Mouse (Mus musculus) heart, adult 9 months (tissue): ENCODE measurements around the gene Ezh1.
A peak's percentile ranks its signal among the peaks of the same experiment; 100 is the strongest.
"Not testable (repeated sequence)": the region's sequence is repeated elsewhere in the genome, so short reads cannot be mapped to it uniquely, and the experiment has no call there.

Experiments used
- DNase-seq, 2 experiments: peaks; one replicate each; pipeline ENCODE4 v3.0.0; 2022; ENCODE audit warnings: low spot score in 2 of 2

The Ezh1 gene

DNA sequence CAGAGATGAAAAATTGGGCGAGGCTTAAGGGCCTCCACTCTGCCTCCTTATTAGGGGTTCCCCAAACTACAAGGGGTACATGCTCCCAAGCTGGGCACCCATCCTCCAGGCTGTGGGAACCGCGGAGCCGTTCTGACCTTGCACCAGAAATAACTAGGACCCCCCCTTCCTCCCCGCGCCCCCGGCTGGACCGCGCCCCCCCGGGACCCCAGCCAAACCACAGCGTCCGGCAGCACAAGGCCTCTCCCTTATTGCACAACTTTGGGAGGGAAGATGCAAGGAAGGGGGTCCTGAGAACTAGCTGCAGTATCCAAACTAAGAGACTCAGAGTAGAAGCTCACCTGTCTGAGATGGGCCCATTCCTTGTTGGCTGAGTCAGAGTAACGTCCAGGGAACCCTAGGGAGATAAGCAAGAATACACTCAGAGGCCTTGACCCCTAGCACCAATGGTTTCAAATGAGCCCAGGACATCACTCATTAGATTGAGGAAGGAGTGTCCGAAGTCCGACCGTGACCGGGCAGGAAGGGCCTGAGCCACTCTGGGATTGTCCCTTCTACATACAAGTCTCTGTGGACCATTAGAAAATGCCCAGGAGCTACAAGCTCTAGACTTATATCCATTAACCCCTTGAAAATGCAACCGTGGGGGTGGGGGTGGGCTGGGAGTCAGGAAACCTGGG lies 57.8 kb downstream of the Ezh1 start:
- DNase-seq: peak; percentile 73 to 74

DNA sequence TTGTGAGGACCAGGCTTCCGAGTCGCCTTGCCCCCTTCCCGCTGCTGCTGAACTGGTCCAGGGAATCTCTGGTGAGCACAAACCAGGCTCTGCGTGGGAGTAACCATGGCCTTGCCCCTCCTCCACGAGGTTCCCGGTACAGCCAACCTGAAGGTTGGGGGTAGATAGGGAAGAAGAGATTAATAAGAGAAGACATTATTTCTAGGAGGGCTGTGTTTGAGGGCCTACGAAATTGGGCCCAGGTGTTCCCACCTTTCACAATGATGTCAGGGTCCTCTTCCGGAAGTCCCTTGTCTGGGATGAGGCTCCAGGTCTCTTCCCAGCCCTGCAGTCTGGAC lies 58.3 kb downstream of the Ezh1 start:
- DNase-seq: no peak

DNA sequence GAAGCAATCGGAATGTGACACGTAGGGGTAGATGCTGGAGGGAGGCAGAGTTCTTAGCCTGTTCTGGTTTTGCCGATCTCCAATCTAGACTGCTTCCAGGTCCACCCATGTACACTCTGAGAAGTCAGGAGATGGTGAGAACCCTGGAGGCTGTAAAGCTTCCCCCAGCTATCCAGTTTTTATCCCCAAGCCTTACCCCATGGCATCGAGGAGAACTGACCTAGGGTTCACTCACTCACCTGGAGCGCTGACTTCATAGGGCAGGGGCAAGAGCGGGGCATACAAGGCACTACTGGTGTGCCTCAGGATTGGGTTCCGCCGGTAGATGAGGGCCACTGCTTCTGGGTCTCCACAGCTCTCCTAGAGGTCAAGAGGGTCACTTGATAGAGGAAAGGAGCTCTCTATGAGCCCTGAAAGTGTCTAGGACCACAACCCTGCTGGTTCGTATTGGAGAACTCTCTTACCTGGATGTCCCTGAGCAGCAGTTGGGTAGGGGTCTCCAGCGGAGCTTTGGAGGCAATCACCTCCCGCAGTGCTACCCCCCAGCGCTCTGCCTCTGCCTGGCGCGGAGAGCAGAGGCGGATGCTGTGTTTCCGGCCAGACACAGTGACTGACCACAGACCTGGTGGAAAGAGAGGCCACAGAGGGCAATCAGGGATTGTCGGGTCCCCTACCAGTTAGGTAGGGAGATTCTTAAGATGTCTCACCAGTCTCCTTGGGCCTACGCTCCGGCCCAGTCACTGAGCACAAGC lies 58.9 kb downstream of the Ezh1 start:
- DNase-seq: no peak

DNA sequence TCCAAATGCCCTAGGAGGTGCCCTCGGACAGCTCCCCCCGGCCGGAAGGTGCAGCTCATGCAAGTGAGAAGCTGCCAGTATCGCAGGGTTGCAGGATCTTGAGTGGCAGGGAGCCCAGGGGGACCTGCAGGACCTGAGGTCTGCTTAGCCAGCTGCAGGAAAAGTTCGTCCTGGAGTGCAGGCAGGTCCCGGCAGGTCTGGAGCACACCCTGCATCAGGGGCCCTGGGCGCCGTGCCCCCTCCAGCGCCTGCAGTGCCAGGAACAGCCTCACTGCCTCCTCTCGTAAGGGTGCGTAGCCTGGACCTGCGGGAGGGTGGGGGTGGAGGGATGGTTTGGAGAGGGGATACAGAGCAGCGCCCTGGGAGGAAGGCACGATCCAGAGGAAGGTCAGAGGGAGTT lies 59.9 kb downstream of the Ezh1 start:
- DNase-seq: no peak

DNA sequence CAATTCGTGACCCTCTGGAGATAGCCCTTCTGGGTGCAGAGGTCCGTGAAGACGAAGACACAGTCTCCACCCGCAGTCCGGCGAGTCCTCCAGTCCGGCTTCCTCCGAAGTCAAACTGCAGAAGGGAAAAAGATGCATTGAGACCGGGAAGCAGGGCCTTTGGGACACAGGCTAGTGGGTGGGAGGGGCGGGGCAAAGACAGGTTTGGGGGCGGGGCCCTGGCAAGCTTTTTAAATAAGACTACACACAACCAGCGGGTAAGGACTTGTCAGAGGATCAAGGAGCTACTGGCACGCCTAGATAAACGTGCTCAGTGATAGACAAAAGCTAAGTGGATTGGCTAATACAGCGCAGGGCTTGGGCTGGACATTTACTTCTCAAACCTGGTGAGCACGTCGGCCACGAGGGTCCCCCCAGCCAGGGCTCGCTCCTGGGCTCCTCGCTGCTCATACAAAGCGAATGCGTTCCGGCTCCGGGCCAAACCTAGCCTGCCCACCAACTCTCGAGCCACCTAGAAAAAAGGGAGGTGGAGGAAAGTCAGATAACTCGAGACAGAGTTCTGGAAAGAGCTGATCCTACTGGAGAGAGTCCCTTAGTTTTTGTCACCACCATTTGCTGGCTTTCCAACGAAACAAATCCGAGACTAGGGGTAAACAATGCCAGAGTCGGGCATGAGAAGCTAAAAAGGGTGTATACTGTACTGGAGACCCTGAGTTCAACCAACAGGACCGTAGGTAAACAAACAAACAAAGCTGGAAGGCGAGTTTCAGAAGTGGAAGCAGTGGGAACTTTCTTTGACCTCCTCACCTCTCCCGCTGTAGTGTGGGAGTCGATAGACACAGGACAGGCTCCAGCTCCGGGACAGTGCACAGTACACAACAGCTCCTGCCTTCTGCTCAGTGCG lies 61.3 kb downstream of the Ezh1 start:
- no peak for DNase-seq

DNA sequence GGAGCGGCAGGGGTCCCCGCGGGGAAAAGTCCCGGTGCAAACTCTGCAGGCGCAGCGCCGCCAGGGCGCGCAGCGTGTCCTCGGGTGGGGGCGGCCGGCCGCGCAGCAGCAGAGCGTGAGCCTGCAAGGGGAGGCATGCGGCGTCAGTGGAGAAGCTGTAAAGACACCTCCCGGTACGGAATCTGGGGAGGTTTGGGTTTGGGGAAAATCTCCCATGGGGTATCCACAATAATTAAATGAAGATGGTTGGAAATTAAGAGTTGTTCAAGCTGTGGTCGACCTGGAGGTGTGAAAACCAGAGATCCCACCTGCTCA lies 62.0 kb downstream of the Ezh1 start:
- DNase-seq: no peak

DNA sequence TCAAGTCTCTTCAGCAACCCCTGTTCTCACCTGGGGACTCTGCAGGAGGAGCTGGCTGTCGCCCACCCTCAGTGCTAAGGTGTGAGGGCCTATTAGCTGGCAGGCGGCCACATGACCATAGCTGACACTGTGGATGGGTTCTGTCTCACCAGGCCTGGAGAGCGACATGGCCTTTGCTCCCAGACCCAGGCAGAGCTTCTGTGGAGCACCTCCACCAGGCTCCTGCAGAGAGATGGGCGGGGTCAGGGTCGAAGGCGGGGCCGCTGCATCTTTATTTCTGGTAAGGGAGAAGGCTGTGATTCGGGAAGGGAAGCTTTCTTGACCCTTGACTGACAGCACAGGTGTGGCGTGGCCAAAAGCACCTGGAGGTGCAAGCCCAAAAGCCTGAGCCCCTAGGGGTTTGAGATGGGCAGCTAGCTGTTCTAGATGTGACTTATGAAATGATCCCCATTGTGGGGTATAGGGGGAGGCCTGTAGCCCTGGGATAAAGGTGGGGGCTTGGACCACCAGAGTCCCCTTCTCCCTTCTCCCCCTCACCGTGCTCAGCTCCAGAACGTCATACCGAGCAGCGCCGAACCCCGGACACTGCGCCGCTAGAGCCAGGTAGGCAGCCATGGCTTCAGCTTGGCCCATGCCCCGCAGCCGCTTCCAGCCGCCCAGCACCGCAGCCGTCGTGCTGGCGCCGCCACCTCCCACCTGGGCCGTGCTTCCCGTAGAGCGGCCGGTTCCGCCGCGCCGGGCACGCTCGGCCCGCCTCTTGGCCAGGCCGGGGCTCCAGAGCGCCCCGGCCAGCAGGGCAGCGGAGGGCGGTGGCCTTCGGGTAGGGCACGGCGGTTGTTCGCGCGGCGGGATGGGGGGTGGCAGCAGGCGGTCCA lies 62.5 kb downstream of the Ezh1 start:
- no peak for DNase-seq

DNA sequence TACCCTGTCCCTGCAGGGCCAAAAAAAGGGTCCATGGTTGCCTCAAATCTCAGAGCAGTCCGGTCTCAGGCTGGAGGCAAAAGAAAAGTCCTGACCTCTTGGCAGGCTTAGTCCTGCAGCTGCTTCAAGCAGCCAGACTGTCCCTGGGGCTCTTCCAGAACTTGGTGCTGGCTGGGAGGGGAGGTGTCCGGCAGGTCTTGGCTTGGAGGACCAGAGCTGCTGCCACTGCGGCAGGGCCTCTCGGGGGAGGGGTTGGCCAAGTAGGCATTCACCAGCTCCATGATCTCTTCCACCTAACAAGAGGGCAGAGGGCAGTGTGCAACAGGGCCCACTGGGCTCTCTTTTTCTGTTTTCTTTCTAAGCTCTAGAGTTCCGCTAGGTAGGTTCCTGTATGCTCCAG lies 63.5 kb downstream of the Ezh1 start:
- peak; percentile 87 for DNase-seq

DNA sequence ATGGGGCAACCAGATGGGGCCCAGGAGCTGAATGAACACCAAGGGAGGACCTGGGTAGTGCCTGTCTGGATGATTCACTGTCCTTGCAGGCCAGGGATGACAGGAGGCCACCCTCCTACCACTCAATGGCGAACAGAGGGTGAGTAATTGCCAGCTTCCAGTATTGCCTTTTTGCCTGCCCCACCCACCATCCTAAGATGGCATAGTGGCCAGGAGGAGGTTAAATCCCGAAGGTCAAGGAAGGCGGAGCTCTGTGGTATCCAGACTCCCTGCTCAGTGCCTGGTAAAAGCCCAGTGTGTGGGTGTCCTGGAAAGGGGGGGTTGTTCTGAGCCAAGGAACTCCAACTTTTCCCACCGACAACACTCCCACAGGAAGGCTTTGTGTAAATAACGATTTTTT lies 64.0 kb downstream of the Ezh1 start:
- peak in 1 of 2 experiments; percentile 39 for DNase-seq

DNA sequence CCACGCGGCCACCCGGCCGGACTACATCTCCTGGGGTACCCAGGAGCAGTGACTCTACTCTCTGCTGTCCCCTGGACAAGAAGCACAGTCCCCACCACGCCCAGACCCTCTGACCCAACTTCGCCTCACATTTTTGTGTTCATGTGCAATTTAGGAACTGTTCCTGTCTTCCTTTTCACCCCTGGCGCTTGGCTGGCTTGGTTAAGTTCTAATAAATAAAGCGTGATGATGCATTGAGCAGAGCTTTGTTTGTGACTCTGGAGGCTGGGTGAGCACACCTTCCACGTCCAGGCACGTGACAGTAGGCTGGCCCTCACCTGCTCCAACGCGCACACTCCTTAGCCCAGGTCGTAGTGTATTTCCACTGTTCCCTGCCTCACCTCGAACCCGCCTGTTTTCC lies 64.7 kb downstream of the Ezh1 start:
- DNase-seq: no peak

DNA sequence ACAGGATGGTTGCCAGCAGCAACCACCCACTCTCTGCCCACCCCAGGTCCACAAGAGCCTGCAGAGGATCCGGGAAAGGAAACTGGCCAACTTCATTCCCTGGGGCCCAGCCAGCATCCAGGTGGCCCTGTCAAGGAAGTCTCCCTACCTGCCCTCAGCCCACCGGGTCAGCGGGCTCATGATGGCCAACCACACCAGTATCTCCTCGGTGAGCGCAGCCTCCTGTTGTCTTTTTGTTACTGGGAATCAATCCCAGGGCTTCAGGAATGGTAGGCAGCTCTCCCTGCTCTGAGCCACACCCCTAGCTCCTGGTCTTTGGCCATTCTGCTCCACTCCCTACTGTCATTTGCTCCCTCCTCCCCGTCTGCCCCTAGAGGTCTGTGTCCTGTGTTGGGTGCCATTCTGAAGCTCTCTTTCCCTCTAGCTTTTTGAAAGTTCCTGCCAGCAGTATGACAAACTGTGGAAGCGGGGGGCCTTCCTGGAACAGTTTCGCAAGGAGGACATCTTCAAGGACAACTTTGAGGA lies 65.2 kb downstream of the Ezh1 start:
- DNase-seq: not testable (repeated sequence)

DNA sequence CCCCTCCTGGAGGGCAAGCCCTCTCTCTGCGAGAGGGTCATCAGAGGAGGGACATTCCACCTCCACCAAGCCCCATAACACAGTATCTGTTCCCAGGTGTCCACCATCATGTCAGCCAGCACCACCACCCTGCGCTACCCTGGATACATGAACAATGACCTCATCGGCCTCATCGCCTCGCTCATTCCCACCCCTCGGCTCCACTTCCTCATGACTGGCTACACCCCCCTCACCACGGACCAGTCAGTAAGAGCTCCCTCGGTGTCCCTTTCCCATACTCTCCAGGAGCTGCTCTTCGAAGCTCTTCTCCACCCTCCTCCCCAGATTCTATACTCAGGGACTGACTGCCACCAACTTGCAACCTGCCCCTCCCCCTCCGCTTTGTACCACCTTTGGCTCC lies 66.1 kb downstream of the Ezh1 start:
- not testable (repeated sequence) for DNase-seq

DNA sequence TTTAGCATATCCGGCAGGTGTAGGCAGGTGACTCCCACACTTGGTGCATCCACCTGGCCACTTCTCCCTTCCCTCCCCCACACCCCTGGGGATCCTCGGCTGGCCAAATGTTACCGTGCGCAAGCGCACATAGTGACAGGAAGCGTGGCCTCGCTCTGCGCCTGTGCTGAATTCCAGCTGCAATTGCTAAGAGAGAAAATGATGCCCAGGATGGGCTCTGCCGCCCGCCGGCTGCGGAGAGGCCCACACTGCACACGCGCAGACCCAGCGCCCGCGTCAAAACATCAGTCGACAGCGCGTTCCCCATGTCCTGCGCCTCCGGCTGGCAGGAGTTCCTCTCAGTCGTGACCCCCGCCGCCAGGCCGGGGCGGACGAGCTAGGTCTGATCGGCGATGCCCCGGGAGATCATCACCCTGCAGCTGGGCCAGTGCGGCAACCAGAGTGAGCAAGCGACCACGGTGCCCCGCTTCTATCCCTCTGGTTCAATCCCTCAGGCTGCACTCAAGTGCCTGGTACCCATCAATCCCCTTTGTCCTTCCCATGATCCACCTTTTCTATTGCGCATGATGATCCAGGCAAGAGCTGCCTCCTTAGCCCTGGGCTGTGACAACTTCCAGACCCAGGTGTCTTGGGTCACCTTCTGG lies 70.4 kb downstream of the Ezh1 start, which contains the start of gene Tubg2:
Tubg2 (plus strand) TSS at position 180 of the 644 bp plus-strand sequence.
- DNase-seq: peak; percentile 66 to 67

DNA sequence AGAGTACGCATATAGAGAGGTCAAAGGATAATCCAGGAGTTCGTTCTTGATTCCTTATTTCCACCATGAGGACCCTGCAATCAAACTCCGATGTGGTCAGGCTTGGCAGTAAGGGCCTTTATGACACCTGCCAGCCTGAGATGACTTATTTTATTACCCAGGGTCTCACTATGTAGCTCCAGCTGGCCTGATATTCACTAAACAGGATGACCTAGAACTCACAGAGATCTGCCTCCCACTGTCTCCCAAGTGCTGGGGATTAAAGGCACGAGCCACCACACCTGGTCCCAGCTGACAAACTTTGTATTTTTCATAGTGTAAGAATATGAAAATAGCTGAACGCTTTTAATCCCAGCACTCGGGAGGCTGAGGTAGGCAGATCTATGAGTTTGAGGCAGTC lies 71.1 kb downstream of the Ezh1 start:
- DNase-seq: no peak

DNA sequence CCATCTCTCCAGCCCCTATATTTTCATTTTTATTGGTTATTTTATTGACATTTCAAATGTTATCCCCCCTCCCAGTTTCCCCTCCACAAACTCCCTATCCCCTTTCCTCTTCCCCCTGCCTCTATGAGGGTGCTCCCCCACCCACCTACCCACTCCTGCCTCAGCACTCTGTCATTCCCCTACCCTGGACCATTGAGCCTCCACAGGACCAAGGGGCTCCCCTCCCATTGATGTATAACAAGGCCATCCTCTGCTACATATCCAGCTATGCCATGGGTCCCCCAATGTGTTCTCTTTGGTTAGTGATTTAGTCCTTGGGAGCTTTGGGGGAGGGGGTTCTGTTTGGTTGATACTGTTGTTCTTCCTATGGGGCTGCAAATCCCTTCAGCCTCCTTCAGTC lies 71.6 kb downstream of the Ezh1 start:
- no peak for DNase-seq

DNA sequence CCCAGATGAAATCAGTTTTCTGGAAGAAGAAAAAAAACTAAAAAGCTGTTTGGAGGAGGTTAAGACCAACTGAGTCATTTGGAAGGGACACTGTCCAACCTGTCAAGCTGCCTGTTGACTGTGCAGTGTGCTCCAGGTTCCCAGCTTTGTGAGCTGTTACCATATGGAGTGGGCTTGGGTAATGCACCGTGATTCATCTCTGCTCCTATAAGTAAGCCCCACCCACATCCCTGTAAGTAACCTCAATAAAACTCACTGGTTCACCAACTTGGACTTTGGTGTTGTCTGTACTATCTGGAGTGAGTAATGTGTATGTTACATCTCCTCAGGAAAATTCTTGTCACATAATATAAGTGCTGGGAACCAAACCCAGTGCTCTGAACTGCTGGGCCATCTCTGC lies 73.4 kb downstream of the Ezh1 start:
- DNase-seq: no peak

DNA sequence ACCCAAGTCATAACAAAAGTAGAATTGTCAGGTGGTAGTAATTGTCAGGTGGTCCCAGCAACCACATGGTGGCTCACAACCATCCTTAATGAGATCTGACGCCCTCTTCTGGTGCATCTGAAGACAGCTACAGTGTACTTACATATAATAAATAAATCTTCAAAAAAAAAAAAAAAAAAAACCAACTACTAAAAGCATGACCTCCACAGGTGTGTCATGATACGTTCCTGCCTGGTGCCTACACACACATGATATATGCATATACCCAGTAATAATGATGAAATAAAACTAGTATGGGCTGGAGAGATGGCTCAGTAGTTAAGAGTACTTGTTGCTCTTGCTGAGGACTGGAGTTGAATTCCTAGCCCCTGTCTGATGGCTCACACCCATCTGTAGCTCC lies 75.2 kb downstream of the Ezh1 start:
- DNase-seq: no peak

DNA sequence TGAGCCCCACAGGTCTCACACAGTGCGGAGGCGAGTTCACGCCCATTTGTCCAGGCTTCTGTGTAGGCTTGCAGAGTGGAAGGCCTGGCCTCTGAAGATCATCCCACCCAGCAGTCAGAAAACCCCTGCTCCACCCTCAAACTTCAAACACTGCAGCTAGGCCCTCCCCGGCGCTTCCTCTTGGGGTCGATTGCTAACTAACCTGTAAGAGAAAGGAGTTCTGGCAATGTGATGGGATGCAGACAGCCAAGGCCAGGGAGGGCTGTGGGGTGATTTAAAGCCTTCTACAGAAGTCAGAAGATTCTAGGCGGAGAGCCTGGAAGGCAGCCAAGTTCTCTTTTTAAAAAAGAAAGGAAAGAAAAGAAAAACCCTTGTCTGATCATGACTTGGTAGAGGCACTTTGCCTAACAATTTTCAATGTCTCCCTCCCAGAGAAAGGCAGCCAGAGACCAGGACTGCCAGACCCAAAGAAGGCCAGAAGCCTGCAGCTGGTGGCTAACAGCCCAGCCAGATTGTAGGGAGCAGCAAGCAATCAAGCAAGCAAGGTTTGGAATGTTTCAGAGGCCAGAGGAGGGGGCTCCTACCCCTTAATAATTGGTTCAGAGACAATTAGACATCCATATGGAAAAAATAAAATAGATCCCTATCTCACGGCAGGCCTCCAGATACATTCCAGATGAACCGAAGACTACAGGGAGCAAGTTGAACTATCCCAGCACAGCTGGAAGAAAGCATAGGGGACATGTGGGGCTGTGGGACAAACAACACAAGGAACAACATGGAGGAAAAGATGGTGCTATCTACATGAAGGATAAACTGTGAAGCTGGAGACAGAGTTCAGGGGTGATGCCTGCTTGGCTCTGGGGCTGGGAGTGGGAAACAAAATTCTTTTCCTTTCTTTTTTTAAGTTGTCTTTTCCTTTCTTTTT lies 76.8 kb downstream of the Ezh1 start:
- peak in 1 of 2 experiments; percentile 57 for DNase-seq

DNA sequence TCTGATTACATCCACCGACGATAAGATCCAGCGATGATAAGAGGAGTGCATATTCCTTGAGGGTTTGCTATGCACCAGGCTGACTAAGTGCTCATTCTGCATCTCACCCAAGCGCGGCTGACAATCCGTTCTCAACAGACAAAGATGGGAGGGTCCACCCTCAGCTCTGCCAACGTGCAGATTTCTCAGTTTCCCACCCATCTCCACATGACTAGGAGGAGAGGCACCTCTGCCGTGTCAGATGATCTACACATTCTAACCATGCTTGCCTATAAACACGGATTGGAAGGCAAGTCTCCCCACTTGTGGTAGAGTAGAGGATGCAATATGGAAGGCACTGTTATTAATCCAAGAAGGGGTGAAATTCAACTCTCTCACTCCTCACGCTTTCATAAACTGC lies 77.5 kb downstream of the Ezh1 start:
- no peak for DNase-seq

DNA sequence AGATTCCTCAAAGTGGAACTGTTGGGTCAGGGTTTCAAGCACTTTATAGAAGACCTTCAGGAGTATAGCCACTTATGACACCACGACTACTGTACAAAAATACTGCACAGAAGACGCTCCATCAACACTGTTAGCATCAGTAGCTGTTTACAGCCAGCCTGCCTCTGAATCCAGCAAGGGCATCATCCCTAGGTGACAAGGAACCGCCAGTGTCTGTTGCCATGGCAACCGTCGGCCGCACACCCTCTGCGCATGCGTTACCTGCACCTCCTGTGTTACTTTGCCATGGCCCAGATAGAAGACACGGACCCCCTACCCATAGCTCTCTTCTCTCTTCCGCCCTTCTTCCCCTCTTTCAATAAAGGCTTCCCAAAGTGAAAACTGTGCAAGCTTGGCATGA lies 79.9 kb downstream of the Ezh1 start:
- no peak for DNase-seq
